Mouse (Mus musculus) heart, postnatal 4 days (tissue): ENCODE measurements at regions not wholly inside any gene's neighbourhood (a gene's known extent, or its start where the extent isn't known, plus 50 kb on each side); places are given as distances from the start of the nearest gene placed in this dataset.
A peak's percentile ranks its signal among the peaks of the same experiment; 100 is the strongest.

Experiments used
- DNase-seq: peaks from one replicate; pipeline ENCODE4 v3.0.0; 2021

DNA sequence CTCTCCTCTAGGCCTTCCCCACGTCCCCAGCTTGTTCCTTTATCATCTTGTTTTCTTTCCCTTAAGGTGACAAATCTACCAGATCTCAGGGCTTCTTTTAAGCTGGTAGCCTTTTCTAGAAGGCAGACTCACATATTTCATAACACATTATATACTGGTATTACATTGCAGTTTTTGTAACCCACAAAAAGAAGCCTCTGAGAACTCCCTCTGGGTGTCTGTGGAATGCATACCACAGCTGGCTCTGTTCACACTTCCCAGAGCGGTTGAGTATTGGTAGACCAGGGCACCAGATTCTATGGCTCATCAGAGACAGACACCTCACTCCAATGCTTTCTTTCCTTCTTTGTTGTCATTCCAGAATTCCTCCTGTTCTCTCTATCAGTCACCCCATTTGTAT is 336.4 kb downstream of the Fam84a start:
- no peak for DNase-seq

DNA sequence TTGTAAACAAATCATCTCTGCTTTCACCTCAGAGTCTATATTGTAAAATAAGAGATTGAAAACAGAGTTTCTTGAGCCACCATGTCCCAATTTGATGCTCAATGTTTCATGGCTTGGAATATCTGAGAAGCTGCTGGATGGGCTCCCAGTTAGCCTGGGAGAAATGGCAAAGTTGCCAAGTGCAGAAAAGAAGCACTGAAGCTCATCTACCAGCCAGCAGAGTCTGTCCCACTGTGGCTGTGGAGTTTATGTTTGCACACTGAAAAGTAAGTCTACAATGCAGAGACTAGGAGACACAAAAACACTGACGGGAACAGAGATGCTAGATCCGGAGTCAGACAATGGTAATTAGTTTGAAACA is 341.7 kb downstream of the Fam84a start:
- no peak for DNase-seq

DNA sequence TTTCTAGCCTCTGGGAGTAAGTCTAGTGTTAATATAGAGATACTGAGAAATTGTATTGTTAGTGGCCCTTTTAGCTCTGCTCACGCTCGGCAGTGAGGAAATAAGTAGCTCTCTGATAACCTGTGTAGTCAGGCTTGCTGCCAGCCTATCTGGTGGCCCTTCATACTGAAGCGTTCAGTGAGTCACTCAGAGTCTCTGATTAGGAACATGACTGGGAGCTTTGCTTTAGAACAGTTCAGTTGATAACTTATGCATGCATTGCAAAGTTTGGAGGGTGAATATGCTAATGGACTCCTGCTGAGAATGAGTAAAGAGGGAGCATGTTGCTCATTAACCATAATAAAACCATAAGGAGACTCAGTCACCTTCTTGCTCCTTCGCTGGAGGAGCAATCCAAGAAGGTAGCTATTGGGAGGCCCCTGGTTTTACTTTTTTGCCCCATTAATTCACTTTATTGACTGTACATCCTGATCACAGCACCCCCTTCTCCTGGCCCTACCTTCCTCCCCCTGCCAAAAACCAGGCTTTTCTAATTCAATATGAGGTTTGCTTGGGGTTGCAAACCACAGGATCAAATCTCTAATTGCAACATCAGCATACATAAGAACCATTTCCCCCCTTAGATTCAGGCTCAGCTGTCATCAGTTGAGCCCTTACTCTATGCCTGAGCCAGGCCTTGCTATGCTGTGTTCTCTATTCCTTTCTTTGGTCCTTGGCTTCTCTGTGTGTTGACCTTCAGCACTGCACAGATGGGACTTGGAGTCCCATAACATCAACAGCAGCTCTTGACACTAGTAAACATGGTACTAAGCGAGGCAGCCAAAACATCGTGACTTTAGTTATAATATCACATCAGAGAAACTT is 342.3 kb downstream of the Fam84a start:
- peak; percentile 32 for DNase-seq

DNA sequence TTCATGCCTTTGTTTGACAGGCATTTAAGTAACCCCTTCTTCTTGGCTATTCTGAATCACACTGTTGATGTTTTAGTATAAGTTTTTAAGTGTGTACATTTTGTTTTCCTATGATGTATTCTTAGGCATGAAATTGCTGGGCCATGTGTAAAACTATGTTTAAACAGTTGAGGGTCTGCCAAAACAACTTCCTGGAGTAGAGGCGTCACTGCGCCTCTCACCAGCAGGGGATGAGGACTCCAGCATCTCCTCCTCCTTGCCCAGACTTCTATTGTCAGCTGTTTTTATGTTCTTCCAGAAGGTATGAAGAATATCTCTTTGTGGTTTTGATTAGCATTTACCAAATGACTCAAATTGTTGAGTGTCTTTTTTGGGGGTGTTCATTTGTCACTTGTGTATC is 372.1 kb downstream of the Fam84a start:
- DNase-seq, result no peak

DNA sequence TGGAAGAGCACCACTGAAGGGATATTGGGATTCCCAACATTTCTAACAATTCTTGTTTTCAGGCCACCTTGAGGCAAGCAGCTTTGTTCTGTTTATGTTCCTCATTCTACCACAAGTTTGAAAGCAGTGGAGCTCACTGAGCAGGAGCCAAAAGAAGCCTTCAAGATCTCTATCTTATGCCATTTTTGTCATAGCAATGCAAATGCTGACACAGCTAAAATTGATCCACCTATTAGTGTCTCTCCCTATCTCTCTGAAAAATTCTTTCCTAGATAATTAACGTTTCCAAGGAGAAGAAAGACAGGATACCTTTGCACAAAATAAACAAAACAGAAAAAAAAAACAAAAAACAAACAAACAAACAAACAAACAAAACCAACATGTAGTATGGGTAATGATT is 375.2 kb downstream of the Fam84a start:
- DNase-seq, result no peak

DNA sequence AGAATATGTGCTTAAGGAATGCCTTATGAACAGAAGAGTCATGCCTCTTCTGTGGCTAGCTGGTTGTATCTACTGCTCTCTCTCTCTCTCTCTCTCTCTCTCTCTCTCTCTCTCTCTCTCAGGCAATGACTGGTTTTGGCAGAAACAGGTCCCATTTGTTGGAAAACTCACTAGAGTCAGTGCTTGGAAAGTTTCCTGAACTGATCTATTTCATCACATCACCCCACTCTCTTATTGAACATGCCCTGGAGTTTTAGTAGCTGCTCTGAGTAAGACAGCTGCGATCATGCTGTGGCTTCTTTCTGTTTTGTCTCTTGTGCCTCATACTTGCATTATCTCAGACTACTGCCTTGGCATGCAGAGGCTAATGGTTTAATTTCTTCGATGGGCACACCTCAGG is 382.2 kb downstream of the Fam84a start:
- no peak for DNase-seq

DNA sequence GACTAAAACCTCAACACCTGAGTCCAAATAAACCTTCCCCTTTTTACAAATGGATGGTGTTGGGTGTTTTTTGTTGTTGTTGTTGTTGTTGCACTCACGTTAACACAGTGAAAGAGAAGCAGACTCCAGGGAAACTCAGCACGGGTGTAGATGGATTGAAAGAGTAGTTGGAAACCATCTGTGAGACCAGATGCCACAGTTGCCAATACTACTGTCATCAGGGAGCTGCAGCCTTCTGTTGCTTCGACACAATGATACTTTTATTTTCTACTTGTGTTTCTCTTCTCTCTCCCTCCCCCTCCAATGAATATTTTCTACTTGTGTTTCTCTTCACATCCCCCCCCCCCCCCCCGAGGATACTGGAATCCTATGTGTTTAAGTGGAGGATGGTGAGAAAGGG is 382.7 kb downstream of the Fam84a start:
- DNase-seq, result no peak

DNA sequence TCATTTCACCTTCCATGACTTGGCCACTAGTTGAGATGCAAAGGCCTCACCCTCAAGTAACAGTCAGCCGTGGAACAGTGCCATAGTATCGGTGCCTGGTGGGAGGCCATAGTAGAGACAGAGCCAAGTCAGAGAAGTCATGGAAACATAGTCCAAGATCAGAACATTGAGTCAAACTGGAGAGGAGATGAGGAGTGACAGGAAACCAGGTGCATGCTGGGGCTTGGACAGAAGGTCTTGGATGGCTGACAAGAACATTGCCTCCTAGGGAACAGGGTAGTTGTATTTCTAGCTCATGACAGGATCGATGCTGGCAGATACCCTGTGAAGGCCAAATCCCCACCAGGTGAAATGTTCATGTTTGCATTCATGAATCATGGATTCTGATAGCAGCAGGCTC is 385.4 kb downstream of the Fam84a start:
- DNase-seq, result no peak

DNA sequence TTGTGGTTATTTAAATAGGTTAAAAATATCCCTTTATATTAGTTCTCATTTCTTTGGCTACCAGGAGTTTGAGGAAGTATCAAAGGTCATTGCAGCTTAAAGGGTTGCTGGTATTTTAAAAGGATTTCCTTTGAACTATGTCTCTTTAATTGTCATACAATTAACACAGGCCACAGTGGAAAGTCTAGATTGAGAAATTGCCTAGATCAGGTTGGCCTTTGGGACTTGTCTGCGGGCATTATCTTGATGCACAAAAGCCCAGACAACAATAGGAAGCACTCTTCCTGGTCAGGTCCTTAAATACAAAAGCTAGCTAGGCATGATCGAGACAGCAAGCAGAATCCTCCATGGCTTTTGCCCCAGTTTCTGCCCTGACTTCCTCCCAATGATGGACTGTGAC is 398.0 kb downstream of the Fam84a start:
- no peak for DNase-seq

DNA sequence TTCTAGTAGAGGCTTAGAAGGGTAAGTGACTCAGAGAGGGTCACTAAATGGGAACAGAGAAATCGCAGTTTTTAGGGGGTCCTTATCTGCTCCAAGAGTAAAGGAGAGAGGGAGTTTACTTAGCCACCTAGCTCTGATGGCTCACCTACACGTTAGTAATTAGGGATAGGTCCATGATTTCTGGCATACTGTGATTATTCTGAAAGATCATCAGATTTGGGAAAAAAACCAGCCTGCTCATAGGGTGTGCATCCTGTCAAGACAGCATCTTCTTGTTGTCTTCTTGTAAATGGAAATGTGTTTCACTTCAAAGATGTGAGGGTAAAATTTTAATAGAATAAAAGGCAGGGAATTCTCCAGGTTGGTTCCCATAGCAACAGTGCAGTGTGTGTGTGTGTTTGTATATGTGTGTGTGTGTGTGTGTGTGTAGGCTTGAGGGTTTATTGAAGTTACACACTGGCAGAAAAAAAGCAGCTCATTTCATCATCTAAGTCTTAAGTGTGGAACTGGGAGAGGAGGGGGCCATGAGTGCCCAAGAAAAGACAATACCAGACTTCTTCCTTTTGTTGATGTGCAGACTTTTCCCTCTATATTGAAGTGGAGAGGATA is 407.4 kb downstream of the Fam84a start:
- DNase-seq, result no peak

DNA sequence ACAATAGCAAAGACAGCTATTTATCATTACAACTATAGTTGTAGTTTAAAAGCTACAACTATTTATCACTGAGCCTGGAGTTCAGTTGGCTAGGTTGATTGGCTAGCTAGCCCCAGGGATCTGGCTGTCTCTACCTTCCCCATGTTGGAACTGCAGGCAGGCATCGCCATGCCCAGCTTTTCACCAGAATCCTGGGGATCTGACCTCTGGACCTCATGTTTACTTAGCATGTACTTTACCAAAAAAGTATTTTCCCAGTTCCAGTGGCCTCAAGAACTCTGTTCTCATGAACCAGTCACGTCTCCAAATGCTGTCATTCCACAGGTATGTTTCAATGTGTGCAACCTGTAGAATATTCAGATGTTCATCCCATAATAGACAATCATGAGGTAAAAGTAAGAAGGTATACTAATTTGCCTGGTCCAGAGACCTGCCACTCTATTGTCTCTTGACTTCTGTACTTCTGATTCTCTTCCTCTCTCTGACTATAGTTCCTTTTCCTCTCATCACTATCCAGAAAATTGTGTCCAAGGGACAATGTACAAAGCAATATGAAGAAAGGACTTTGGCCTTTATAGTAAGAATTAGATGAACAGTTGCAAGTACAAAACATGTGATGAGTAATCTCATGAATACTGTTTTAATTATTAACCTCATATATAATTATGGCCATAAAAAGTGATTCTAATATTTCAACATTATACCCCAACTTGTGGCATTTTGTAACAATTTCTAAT is 421.8 kb downstream of the Fam84a start:
- no peak for DNase-seq

DNA sequence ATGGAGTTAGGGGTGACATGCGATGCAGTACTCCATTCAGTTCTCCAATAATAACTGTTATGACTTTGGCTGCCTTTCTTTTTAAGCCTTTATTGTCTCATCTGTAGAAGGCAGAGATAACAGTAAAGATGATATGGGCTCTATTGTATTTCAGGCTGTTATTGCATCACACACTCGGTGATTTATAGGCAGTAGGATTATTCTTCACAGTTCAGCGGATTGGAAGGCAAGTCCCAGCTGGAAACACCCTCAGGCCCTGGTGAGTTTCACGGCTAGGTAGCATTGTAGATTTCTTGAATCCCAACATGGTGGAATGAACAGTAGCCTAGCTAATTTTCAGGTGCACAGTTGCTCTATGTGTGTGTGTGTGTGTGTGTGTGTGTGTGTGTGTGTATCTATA is 422.9 kb downstream of the Fam84a start:
- no peak for DNase-seq

DNA sequence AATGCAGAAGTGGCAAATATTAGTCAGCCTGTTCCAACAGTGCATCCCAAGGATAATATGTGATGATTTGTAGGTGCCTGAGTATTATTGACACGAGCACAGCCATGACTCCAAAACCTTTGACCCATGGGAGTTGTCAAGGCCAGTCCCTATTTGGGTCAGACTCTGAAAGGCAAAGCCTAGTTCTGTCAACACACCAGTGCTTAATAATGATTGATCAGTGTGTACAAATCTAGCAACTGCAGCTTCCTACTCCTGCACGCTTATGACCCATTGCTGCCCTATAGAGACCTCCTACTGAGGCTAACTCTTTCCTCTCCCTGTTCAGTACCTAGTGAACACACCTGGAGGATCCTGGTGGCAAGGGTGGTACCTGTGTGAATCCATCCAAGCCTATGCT is 427.3 kb downstream of the Fam84a start:
- no peak for DNase-seq

DNA sequence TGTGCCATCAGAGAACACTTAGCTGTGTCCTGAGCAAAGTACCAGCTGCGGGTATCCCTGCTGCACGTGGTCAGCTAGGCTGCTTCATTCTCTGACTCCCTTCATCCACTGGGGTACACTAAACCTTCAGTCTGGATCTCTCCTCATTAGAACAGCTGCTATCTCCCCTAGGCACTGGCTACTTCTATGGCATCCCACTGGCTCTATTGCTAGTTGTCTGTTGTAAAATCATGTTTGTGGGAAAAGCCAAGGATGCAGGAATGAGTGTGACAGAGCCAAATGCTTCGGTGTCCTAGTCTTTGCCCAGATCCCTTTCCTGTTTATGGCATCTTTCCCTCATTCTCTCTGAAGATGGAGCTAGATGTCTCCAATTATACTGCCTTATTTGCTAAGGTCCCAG is 440.9 kb downstream of the Nbas start:
- DNase-seq, result no peak

DNA sequence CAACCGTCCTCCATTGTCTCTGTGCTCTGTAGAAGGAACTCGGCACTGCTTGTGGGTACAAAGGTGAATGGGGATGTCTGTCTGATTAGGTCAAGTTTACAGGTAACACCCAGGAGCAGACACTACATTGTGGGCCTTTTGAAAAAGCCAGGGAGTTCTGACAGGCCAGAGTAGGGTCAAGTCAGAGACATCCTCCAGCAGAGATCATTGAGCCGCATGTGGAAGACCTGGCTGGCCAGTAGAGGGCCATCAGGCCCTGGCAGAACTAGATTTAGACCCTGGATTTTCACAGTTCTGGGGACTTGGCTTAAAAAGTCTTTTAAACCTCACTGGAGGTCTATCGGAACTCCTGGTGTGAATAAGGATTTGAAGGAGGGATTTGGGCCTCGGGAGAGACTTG is 438.8 kb downstream of the Nbas start:
- DNase-seq, result no peak

DNA sequence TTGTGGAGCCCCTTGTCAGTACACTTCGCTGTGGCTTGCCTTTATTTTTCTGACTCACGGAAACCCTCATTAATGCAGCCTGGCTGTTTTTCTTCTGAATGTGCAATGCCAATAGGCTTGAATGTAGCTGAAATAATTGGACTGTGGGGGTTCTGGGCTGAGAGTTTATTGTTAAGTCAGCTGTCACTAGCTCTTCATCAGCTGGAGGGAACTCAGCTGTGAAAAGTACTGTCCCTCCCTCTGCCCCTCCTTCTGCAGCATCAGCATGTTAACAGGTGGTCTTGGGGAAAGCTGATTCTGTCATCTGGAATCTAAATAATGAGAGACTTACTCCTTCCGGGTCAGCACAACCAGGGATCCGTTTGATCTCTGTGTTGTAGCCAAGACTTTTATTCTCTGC is 437.6 kb downstream of the Nbas start:
- no peak for DNase-seq

DNA sequence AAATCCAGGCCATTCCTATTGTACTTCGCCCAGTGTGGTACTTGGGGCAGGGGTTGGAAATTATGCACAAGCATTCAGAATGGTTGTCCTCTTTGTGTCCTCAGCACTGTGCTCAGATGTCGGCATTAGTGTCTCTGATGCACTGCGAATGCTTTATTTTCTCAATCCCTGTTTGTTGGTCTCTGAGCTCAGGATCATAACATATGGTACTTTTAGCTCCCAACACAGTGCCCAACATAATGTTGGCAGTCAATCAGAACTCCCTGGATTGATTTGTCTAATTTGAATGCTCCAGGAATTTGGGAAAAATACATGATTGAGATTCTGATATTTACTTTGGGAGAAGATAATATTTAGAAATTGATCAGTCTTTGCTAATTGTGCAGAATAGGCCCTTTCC is 434.7 kb downstream of the Nbas start:
- DNase-seq, result no peak

DNA sequence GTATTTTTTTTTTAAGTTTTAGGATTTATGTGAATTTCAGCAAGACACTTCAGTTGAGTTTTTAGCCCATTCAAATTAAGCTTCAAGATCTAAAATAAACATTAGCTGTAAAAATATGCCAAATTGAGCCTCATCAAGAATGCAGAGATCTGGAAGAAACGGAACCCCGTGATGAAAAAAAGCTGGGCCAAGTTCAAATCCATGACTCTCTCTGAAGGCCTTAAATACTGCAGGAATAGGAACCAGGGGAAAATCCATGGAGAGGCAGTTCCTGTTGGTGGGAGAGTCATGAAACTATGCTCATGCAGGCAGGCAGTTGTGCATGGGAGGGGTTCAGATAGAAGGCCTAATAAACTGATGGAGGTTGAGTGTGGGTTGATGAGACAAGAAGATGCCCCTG is 430.9 kb downstream of the Nbas start:
- no peak for DNase-seq

DNA sequence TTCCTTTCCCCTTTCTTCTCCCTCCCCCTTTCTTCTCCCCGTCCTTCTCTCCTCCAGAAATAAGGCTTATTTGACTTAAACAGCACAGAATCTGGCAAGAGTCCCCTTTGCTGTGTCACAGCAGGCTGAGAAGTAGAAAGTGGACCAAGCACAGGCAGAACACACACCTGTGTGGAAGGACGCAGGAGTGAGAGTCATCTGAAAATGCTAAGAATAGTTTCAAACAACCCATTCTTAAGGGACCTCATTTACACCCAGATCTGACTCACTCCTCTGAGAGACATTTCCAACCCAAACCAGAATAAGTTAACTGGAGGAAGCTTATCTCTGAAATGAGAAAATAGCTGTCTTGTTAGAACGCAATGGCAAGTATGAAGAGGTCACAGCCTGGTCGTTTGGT is 429.9 kb downstream of the Nbas start:
- no peak for DNase-seq

DNA sequence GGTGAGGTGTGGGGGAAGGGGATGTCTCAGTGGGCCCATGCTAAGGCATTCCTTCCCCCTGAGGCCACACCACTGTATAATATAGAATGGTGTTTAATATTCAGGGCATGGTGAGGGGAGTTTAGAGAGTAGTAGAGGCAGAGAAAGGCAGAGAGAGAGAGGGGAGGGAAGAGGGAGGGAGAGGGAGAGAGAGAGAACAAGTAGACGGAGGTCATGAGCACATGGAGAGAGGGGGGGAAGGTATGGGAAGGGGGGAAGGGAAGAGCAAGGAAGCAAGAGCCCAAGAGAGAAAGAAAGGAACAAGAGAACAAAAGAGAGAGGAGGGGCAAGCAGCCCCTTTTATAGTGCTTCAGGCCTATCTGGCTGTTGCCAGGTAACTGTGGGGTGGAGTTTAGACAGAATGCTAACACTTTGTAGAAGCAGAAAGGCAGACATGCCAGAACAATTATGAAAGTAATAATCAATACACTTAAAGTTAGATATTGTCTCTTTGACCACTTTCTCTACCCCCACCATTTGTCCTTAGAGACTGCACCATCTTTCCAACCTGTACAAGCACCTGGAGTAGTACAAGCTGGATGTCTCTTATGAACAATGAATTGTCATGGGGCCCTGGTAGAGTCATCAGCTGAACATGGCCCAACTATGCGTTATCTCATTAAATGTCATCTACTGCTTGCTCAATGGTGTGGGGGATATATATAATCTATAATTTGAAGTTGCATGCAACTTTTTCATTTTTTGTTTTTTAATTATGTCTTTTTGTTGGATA is 422.6 kb downstream of the Nbas start:
- no peak for DNase-seq

DNA sequence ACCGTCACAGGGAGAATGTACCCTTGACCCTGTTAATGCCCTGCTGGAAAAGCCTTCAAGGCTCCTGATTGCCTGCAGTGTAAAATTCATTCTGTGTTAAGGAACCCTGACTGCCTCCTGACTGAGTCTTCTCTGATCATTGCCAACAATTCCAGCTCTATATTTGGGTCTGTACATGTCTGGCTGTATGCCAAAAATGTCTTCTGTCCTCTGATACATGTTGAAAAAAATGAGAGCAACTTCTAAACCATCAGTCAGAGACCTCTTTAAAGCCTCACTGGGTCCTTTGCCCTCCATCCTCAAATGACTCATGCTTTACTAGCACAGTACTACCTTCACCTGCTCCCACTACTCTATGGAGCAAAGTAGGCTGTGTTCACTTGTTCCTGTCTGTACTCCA is 408.3 kb downstream of the Nbas start:
- DNase-seq, result no peak

DNA sequence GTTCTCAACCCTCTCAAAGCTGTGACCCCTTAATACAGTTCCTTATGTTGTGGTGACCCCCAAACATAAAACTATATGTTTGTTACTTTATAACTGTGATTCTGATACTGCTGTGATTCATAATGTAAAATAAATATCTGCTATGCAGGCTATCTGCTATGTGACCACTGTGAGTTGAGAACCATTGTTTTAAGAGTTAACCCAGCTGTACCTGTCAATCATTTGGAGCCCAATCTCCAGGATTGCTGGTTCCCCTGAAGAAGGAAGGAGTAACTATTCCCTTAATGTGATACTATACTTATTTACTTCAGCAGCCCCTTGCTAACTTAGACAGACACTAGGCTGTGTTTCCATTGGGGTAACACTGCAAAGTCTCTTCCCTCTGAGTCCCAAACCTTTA is 400.5 kb downstream of the Nbas start:
- DNase-seq, result no peak

DNA sequence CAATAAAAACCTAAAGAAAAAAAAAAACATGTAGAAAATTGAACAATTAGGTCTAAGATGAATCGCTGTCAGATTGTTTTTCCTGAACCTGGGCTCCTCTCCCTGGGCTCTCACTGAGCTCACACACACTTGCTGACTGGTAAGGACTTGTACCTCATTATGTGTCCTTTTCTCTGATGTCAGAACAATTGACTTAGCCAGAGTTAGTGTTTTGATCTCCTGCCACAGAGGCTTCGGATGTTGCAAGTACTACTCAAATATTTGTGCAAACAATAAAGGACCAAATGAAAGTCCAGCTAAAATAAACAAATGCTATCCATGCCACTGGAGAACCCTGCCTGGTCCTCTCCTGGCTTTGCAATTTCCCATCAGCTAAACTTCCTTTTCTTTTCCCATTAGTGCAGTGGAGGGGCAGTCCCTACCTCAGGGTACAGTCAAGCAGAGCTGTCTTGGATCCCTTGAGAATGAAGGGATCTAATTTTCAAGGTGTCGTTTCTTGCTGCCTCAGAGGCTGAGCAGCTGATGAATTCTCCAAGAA is 399.6 kb downstream of the Nbas start:
- DNase-seq, result no peak
